Mouse (Mus musculus): ENCODE data around the gene BC048403. TPM values are rescaled to one million over a fixed set of nuclear protein-coding genes. Genes with fewer than 3 reads are reported as not detected.

Gene BC048403
- polyA plus RNA-seq (2014; fragmentation: Illumina TruSeq; extraction: RNeasy Lipid Tissue Mini Kit (QIAGEN cat#74804); ENCODE audit: low read depth, low replicate concordance): 2.8 TPM

GRCm38 (mm10) chr10:121739548-121740505 is at the start of gene BC048403:
Gene BC048403, plus strand, starts transcription at chr10:121739937.

Other genes with a start within 250 kb of the BC048403 start
- 31.2 TPM for gene Tbk1, start 153.2 kb upstream of the BC048403 start, polyA plus RNA-seq (2014; fragmentation: Illumina TruSeq; extraction: RNeasy Lipid Tissue Mini Kit (QIAGEN cat#74804); ENCODE audit: low read depth, low replicate concordance)
- 54.2 TPM for gene Xpot, start 113.6 kb upstream of the BC048403 start, polyA plus RNA-seq (2014; fragmentation: Illumina TruSeq; extraction: RNeasy Lipid Tissue Mini Kit (QIAGEN cat#74804); ENCODE audit: low read depth, low replicate concordance)
- 3.4 TPM for gene D930020B18Rik, start 98.3 kb upstream of the BC048403 start, polyA plus RNA-seq (2014; fragmentation: Illumina TruSeq; extraction: RNeasy Lipid Tissue Mini Kit (QIAGEN cat#74804); ENCODE audit: low read depth, low replicate concordance)